Comparison of ENCODE assay signal across 8 mouse cellular contexts in genomic region chr7:46638889-46639691, GRCm38 (mm10). TPM values are rescaled to one million over a fixed set of nuclear protein-coding genes. Genes with fewer than 3 reads are reported as not detected.
DNase-seq lines count a peak whose midpoint lies in the region; ATAC-seq and TF ChIP-seq lines count a peak whose summit lies in the region.

No protein-coding gene starts in this region.

- no peak for DNase-seq in heart, embryonic 10.5 days (ENCODE audit: low spot score)
- DNase-seq in heart, postnatal 36 days: no peak
- DNase-seq in testis, postnatal 14 days (ENCODE audit: low spot score): no peak
- DNase-seq in liver, embryonic 11.5 days (ENCODE audit: low spot score): peak; percentile 33
- DNase-seq in testis, postnatal 10 days (ENCODE audit: low spot score): peak; percentile 47
- no peak for DNase-seq in urinary bladder, postnatal 4 days (ENCODE audit: low spot score in 2 of 2)

- peaks cover 19% of the 10 kb centered on the region for H3K4me1 ChIP-seq in heart, embryonic 10.5 days
- peaks cover 14% of the 10 kb centered on the region for H3K4me1 ChIP-seq in testis, adult 2 months (ENCODE audit: control insufficient read depth, insufficient read depth, low read length)
- H3K4me1 ChIP-seq in forebrain, embryonic 16.5 days (replicated peaks; ENCODE audit: control insufficient read depth, insufficient read depth, low read length): peaks cover 29% of the 10 kb centered on the region
- 0 out of 2 replicates have a peak, but pooled peaks cover 4% of the 10 kb centered on the region for H3K4me1 ChIP-seq in liver, embryonic 11.5 days (replicated peaks; ENCODE audit: control insufficient read depth, insufficient read depth, low read length)

- peak overlapping the region; percentile 92 for H3K4me2 ChIP-seq in forebrain, embryonic 16.5 days (ENCODE audit: low read length)
- peak overlapping the region; percentile 85 for H3K4me2 ChIP-seq in liver, embryonic 11.5 days

- intact Hi-C loops in heart, postnatal 36 days (cut with DNase I): no loop called here

- H3K9me3 ChIP-seq in heart, embryonic 10.5 days: no peaks in the 10 kb centered on the region
- no peaks in the 10 kb centered on the region for H3K9me3 ChIP-seq in forebrain, embryonic 16.5 days (ENCODE audit: control insufficient read depth, low read length)
- H3K9me3 ChIP-seq in liver, embryonic 11.5 days (ENCODE audit: control insufficient read depth, low read length): no peaks in the 10 kb centered on the region

- WGBS in heart, embryonic 10.5 days: 13% methylated on average over 32 of the region's 32 CpGs
- 4% methylated on average over 32 of the region's 32 CpGs for WGBS in forebrain, embryonic 16.5 days
- 15% methylated on average over 32 of the region's 32 CpGs for WGBS in liver, embryonic 11.5 days

- no peak for TF ChIP-seq POLR2A in testis, adult 2 months (IDR thresholded peaks at IDR 0.05; ENCODE audit: control insufficient read depth, low read depth, low read length)

- peak overlapping the region; percentile 79 for H3K9ac ChIP-seq in forebrain, embryonic 16.5 days (replicated peaks; ENCODE audit: low read depth, low read length)
- peak overlapping the region; percentile 72 for H3K9ac ChIP-seq in liver, embryonic 11.5 days (ENCODE audit: low read depth, low read length)

- H3K36me3 ChIP-seq in heart, embryonic 10.5 days: no peaks in the 10 kb centered on the region
- no peaks in the 10 kb centered on the region for H3K36me3 ChIP-seq in testis, adult 2 months (ENCODE audit: control insufficient read depth, insufficient read depth, low read length)
- H3K36me3 ChIP-seq in forebrain, embryonic 16.5 days (ENCODE audit: control insufficient read depth, insufficient read depth): no peaks in the 10 kb centered on the region
- no peaks in the 10 kb centered on the region for H3K36me3 ChIP-seq in liver, embryonic 11.5 days (ENCODE audit: control insufficient read depth, insufficient read depth, low read length)

- H3K27ac ChIP-seq in heart, embryonic 10.5 days: peak overlapping the region; percentile 90
- H3K27ac ChIP-seq in testis, adult 2 months (ENCODE audit: control insufficient read depth, insufficient read depth, low read depth, low read length): no peak overlapping the region
- H3K27ac ChIP-seq in forebrain, embryonic 16.5 days (ENCODE audit: low read length): peak overlapping the region; percentile 87
- 0 out of 2 replicates have a peak overlapping the region, but pooled peaks have one; percentile 2 for H3K27ac ChIP-seq in liver, embryonic 11.5 days (ENCODE audit: low read depth, low read length)

- TF ChIP-seq CTCF in testis, adult 2 months (IDR thresholded peaks at IDR 0.05; ENCODE audit: control insufficient read depth, insufficient read depth, insufficient replicate concordance, low read depth, low read length): no peak

- peak; percentile 19 for ATAC-seq in forebrain, embryonic 16.5 days
- peak; percentile 11; the same call in 1 of the 2 replicates for ATAC-seq in liver, embryonic 11.5 days (replicated peaks; ENCODE audit: low FRiP score)

- H3K27me3 ChIP-seq in heart, embryonic 10.5 days (ENCODE audit: insufficient read depth, poor library complexity, severe bottlenecking): peaks cover 13% of the 10 kb centered on the region; the same call in 1 of the 2 replicates
- H3K27me3 ChIP-seq in testis, adult 2 months (ENCODE audit: control insufficient read depth, insufficient read depth, low read length): no peaks in the 10 kb centered on the region; the same call in 1 of the 2 replicates
- no peaks in the 10 kb centered on the region for H3K27me3 ChIP-seq in forebrain, embryonic 16.5 days (replicated peaks; ENCODE audit: control insufficient read depth, insufficient read depth, low read length)
- H3K27me3 ChIP-seq in liver, embryonic 11.5 days (replicated peaks; ENCODE audit: control insufficient read depth, insufficient read depth, low read length): peaks cover 2% of the 10 kb centered on the region; the same call in 1 of the 2 replicates

- peak overlapping the region; percentile 83 for H3K4me3 ChIP-seq in heart, embryonic 10.5 days
- peak overlapping the region; percentile 87 for H3K4me3 ChIP-seq in testis, adult 2 months (ENCODE audit: control insufficient read depth, low read depth, low read length)
- H3K4me3 ChIP-seq in forebrain, embryonic 16.5 days (replicated peaks; ENCODE audit: low read length): peak overlapping the region; percentile 78
- peak overlapping the region; percentile 68 for H3K4me3 ChIP-seq in liver, embryonic 11.5 days (ENCODE audit: low read depth, low read length)

RNA-seq across cellular contexts. Expression of gene Sergef, which starts 0.5 kb away (rescaled TPM):
- 12.0 and 12.5 TPM in 2 replicates for polyA plus RNA-seq in heart, embryonic 10.5 days (2016; fragmentation: Nextera tagmentation; extraction: Ambion mirVana)
- total RNA-seq in heart, postnatal 36 days (2021): 1 to 10 TPM; 3.0 to 4.7 TPM
- 6.8 and 7.7 TPM in 2 replicates for polyA plus RNA-seq in testis, adult 2 months (2012; rRNA removed)
- 27.2 and 32.6 TPM in 2 replicates for polyA plus RNA-seq in forebrain, embryonic 16.5 days (2015; fragmentation: Nextera tagmentation; extraction: Ambion mirVana)
- 13.2 and 15.7 TPM in 2 replicates for polyA plus RNA-seq in liver, embryonic 11.5 days (2014; fragmentation: Nextera tagmentation; extraction: Ambion mirVana)

RNA-seq across cellular contexts. Expression of gene Tph1, which starts 33.2 kb away (rescaled TPM):
- polyA plus RNA-seq in heart, embryonic 10.5 days (2016; fragmentation: Nextera tagmentation; extraction: Ambion mirVana): 0.19 TPM in 1 of 2 replicates, not detected in the other
- not detected for total RNA-seq in heart, postnatal 36 days (2021)
- polyA plus RNA-seq in testis, adult 2 months (2012; rRNA removed): 0.22 TPM in 1 of 2 replicates, not detected in the other
- 0.35 and 0.93 TPM in 2 replicates for polyA plus RNA-seq in forebrain, embryonic 16.5 days (2015; fragmentation: Nextera tagmentation; extraction: Ambion mirVana)
- 0.11 and 0.30 TPM in 2 replicates for polyA plus RNA-seq in liver, embryonic 11.5 days (2014; fragmentation: Nextera tagmentation; extraction: Ambion mirVana)

Comparison
In these comparisons a context has a peak if more than half of its experiments do, and no peak if none do; other contexts are left out.
1. DNase-seq: peak in liver, embryonic 11.5 days (single experiment) and testis, postnatal 10 days (single experiment); none in heart, embryonic 10.5 days (single experiment), heart, postnatal 36 days (0 of 2), testis, postnatal 14 days (single experiment) and urinary bladder, postnatal 4 days (0 of 2).
2. Peak in every context shown above with its lines, with median percentiles within 50 percentile points of each other: H3K4me3 ChIP-seq.